Mouse (Mus musculus) lung, adult 2 months (tissue): ENCODE measurements around the gene Spry1. TPM values are rescaled to one million over a fixed set of nuclear protein-coding genes. Genes with fewer than 3 reads are reported as not detected.

Source experiments
- DNase-seq: peaks from one replicate; pipeline ENCODE4 v3.0.0; 2022
- H3K4me1 ChIP-seq: fragments of 200-500 bp; 2 replicates; pipeline ENCODE4 v1.6.1; 2011; ENCODE audit warnings: low read length; ENCODE audit not compliant: control insufficient read depth, insufficient read depth
- H3K4me3 ChIP-seq: fragments of 200-500 bp; replicated peaks from 2 replicates; pipeline ENCODE3; 2011; ENCODE audit warnings: low read depth, mild to moderate bottlenecking, control low read depth, low read length; ENCODE audit errors: extremely low read depth
- CTCF ChIP-seq: fragments of 200-500 bp; IDR thresholded peaks from 2 replicates; pipeline ENCODE4 v1.5.1; 2011; ENCODE audit warnings: mild to moderate bottlenecking, low read length, control low read depth; ENCODE audit not compliant: insufficient read depth
- POLR2A ChIP-seq: fragments of 200-500 bp; IDR thresholded peaks from 2 replicates; pipeline ENCODE4 v1.6.1; 2011; ENCODE audit warnings: low read depth, mild to moderate bottlenecking, control low read depth, low read length, borderline replicate concordance; ENCODE audit errors: extremely low read depth
- WGBS: fragments of 180-500 bp; shearing (Covaris S2); methylation state at CpG from one replicate; pipeline ENCODE4 v1.1.7; 2018; 5-methylcytosine and 5-hydroxymethylcytosine counted together
- polyA plus RNA-seq: library from polyadenylated mRNA; depleted of rRNA; stranded (reverse); fragments of >200 nt; gene quantifications from 2 replicates; pipeline ENCODE4 v1.2.3, GENCODE M21; 2012

Spry1 gene
- polyA plus RNA-seq, 1 experiment: 124 TPM

DNA sequence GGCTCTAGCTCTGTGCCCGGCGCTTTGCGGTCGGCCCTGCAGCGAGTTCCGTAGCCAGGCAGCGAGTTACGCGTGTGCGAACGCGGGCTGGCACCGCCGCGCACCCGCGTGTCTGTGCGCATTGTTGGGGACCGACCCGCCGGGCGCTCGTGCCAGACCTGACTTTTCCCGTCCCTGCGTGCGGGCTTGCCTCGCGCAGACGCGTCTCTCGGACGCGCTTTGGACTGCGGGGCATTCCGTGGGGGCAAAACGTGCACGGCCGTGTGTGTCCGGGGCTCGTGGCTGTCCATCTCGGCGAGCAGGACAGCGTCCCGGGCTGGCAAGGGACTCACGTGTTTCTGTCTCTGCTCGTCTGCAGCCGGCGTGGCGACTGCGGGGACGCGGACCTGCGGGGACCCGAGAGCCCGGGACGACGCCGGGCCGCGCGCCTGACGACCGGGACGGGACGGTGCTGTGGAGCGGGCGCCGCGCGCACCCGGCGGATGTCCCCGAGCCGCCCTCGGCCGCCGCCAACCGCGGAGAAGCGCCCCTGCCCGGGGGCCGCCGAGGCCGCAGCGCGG, 495 bp downstream of the Spry1 start:
- WGBS: 4% methylated on average over 86 of the region's 86 CpGs
- no peaks in the 10 kb centered on the region for H3K4me1 ChIP-seq
- no peak for TF ChIP-seq CTCF
- no peak for TF ChIP-seq POLR2A
- H3K4me3 ChIP-seq: peak overlapping the region; percentile 73
- DNase-seq: peak; percentile 67

DNA sequence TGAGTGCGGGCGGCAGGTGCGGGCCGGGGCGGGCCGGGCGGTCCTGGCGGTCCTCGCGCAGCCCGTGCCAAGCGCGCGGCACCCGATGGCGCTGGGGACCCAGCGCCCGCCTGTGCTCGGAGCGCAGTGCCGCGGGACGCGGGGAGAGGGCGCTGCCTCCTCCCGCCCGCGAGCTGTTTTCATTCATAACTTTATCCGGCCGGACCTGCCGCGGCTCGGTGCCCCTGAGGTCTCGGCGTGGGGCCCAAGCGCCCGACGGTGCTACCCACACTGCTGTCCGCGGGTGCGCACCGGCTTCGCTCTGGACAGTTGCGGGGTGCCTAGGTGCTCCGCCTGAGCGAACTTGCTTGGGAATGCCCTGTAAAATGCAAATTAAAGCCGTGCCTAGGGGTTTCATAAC, 1.1 kb downstream of the Spry1 start:
- WGBS: under 1% methylated on average over 47 of the region's 47 CpGs
- no peaks in the 10 kb centered on the region for H3K4me1 ChIP-seq
- H3K4me3 ChIP-seq: peak overlapping the region; percentile 73
- TF ChIP-seq CTCF: peak; percentile 41; the same call in 1 of the 2 replicates
- TF ChIP-seq POLR2A: 0 out of 2 replicates have a peak, but pooled peaks have one; percentile 13
- DNase-seq: peak; percentile 76

DNA sequence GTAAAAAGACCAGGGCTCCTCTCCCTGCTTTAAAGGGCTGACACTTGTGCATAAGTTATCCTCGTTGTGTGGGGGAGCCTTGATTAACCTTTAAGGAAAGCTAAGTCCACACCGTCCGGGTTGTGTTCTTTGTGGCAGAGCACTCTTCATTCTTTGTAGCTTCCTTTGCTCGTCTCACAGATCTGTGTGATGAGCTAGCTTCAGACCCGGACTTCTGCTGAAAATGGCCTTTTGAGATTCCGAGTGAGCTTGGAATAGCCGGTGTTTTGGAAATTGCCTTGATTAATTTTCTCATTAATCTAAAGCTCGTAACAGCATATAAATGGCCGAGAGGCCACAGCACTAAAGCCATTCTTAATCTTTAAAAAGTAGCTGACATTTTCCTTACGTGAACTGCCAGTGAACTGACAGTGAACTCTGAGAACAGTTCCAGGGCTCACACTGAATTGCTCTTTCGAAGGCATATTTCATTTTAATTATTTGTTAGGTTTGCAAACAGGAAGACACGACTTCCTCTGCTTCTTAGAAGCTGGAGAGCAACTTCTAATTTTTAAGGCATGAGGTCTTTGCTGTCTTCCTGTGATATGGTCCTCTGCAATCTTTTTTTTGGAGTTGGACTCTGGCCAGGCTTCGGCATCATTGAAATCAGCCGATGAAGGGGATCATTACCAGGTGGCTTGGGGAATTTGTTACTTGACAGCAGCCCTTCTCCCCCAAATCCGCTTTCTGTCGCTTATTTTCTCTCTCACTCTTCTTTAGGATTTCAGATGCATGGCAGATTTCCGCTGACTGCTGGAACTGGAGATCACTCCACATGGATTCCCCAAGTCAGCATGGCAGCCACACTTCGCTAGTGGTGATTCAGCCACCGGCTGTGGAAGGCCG, 2.3 kb downstream of the Spry1 start:
- Histone ChIP-seq H3K4me1 (0 out of 2 replicates have a peak, but pooled peaks cover 2% of the 10 kb centered on the region), H3K4me3 (peak overlapping the region; percentile 57)
- no peak for TF ChIP-seq POLR2A
- TF ChIP-seq CTCF: no peak
- DNase-seq: no peak
- WGBS: 25% methylated on average over 20 of the region's 20 CpGs

DNA sequence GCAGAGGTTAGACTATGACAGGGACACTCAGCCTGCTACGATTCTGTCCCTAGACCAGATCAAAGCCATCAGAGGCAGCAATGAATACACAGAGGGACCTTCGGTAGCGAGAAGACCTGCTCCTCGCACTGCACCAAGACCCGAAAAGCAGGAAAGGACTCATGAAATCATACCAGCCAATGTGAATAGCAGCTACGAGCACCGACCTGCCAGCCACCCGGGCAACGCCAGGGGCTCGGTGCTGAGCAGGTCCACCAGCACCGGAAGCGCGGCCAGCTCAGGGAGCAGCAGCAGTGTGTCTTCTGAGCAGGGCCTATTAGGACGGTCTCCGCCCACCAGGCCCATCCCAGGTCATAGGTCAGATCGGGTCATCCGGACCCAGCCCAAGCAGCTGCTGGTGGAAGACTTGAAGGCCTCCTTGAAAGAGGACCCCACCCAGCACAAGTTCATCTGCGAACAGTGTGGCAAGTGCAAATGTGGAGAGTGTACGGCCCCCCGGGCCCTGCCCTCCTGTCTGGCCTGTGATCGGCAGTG, 3.0 kb downstream of the Spry1 start:
- peak overlapping the region; percentile 25 for H3K4me3 ChIP-seq
- DNase-seq: no peak
- 73% methylated on average over 21 of the region's 21 CpGs for WGBS
- H3K4me1 ChIP-seq: 0 out of 2 replicates have a peak, but pooled peaks cover 5% of the 10 kb centered on the region
- TF ChIP-seq CTCF (no peak), POLR2A (0 out of 2 replicates have a peak, but pooled peaks have one; percentile 36)

DNA sequence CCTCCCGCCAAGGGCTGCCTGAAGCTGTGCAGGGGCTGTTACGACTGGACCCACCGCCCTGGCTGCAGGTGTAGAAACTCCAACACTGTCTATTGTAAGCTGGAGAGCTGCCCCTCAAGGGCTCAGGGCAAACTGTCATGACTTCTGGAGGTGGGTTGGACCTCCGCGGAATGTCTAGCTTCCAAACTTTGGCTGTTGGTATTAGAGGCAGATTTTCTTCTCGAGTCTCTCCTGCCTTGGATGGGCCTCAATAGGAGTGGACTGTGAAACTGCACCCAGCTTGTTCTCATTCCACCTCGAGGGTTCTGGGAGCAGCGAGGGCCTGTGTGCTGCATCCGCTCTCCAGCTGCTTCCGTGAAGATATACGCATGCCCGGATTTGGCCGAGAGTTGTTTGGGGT, 3.7 kb downstream of the Spry1 start:
- H3K4me3 ChIP-seq: peak overlapping the region; percentile 23
- no peak for DNase-seq
- WGBS: 76% methylated on average over 13 of the region's 13 CpGs
- TF ChIP-seq POLR2A (no peak), CTCF (no peak)
- peaks cover 7% of the 10 kb centered on the region; the same call in 1 of the 2 replicates for H3K4me1 ChIP-seq

DNA sequence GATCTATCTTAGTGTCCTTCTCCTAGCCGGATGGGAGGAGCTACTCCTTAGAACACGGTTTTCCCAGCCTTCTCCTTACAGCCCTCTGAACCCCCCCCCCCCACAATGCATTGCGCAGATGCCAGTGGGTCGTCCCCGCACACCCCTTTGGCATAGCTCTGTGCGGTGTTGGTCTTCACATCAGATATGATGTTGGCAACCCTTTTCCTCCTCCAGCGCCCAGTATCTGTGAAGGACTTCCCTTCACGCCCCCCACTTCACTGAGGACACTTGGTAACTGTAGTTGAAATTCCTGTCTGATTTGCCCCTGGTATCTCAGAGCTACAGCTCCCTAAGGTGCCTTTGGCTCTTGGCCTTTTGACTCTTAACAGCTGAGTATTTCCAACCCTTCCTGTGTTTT, 4.2 kb downstream of the Spry1 start:
- WGBS: 69% methylated on average over 8 of the region's 8 CpGs
- no peak for DNase-seq
- Histone ChIP-seq H3K4me1 (peaks cover 7% of the 10 kb centered on the region; the same call in 1 of the 2 replicates), H3K4me3 (no peak overlapping the region)
- TF ChIP-seq CTCF: no peak
- TF ChIP-seq POLR2A: no peak

DNA sequence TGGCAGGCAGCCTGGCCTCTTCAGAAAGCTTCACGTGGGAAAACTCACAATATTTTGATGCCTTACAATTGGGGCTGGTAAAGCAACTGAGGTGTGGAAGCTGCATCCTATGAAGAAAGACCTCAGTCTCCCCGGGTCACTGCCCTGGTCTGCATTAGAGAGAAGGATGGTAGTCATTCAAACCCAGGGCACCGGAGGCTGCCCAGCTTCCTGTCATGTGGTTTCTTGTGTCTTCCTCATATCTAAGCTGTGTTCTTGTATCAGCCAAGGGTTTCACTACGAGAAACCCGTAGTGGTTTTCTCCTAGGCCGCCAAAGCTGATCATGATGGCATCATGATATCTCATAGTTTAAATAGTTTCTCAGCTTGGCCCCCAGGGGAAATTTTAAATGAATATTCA, 5.3 kb downstream of the Spry1 start:
- no peak for DNase-seq
- 49% methylated on average over 6 of the region's 6 CpGs for WGBS
- Histone ChIP-seq H3K4me1 (peaks cover 7% of the 10 kb centered on the region; the same call in 1 of the 2 replicates), H3K4me3 (no peak overlapping the region)
- no peak for TF ChIP-seq CTCF
- TF ChIP-seq POLR2A: no peak

DNA sequence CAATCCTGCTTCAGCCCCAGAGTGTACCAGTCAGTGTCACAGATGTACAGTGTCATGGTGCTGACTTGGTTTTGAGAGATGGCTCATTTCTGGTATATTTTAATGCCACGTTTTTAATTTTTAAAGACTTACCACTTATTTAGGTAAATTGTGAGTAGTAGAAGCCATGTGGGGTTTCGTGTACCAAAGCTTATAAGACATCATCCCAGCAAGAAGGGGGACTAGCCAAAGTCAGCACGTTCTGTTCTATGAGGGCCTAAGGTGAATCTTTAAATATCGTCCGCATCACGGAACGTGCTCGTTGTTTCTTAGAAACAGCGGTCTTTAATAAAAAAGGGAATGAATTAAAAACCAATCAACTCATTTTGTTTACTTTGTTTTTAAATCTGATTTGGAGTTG, 6.5 kb downstream of the Spry1 start:
- Histone ChIP-seq H3K4me3 (no peak overlapping the region), H3K4me1 (peaks cover 7% of the 10 kb centered on the region; the same call in 1 of the 2 replicates)
- 90% methylated on average over 9 of the region's 9 CpGs for WGBS
- no peak for TF ChIP-seq CTCF
- TF ChIP-seq POLR2A: no peak
- no peak for DNase-seq

DNA sequence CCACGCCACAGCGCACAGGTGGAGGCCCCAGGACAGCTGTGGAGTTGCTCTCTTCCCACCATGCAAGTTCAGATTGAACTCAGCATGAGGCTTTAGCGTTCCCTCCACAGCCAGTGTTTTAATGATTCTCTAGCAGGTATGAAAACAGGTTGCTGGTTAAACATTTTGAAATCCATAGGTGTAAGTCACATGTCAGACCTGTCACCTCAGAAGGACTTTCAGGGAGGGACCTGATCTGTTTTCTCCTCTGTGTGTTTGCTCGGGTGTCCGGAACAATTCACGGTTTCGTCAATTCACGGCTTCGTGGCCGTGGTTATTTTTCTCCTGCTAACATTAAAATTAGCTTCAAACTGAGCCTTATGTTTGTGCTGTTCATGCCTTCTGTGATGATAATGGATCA, 7.5 kb downstream of the Spry1 start:
- Histone ChIP-seq H3K4me3 (no peak overlapping the region), H3K4me1 (peaks cover 7% of the 10 kb centered on the region; the same call in 1 of the 2 replicates)
- WGBS: 74% methylated on average over 10 of the region's 10 CpGs
- TF ChIP-seq POLR2A (no peak), CTCF (no peak)
- DNase-seq: no peak

DNA sequence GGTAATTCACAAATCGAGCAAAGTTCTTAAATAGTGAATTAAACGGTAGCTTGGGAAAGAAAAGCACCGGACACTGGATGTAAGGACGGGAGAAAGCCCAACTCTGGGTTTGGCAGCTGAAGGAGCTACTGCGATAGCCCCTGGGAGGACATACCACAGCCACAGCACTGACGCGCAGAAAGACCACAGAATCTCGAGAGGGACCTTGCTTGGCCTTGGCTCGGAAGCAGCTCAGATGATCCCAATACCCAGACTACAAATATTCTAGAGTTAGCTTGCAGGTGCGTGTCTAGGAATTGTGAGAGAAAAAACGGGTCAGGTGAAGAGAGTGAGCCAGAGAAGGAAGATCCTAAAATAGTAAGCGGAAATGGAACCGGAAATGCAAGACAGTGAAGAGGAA, 8.5 kb downstream of the Spry1 start:
- H3K4me1 ChIP-seq: peaks cover 7% of the 10 kb centered on the region; the same call in 1 of the 2 replicates
- 52% methylated on average over 13 of the region's 13 CpGs for WGBS
- no peak overlapping the region for H3K4me3 ChIP-seq
- TF ChIP-seq CTCF (no peak), POLR2A (no peak)
- no peak for DNase-seq
